Mouse (Mus musculus): Measurements from ENCODE around the gene Fahd1.

DNA sequence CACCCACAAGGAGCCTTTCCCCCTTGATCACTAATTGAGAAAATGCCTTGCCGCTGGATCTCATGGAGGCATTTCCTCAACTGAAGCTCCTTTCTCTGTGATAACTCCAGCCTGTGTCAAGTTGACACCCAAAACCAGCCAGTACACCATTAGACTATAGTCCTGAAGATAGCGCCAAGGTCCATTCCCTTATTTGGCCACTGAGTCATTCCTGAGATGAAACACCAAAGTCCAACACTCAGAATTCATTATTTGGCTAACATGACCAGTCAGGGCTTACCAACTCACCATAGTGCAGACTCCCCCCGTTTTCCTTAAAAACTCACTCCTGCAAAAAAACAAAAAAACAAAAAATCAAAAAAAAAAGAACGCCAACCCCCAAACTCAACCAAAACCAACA is 50.7 kb downstream of the Fahd1 start:
- TF ChIP-seq POLR2A (IDR thresholded peaks at IDR 0.05; ENCODE audit: low read depth, low read length), result no peak
- TF ChIP-seq CTCF (conservative IDR thresholded peaks at IDR 0.05; ENCODE audit: insufficient read depth, insufficient read length, low read depth, low read length), result no peak

Measured in kidney, adult 2 months (tissue).